Mouse (Mus musculus) heart, postnatal 0 days (tissue): ENCODE results near the gene Vps4a.

Source experiments
- CTCF ChIP-seq: IDR thresholded peaks from 2 replicates; pipeline ENCODE4 v1.5.1; 2016; ENCODE audit warnings: antibody characterized with exemption, control low read depth, low read depth
- EP300 ChIP-seq: IDR thresholded peaks from 2 replicates; pipeline ENCODE4 v1.6.1; 2016; ENCODE audit warnings: antibody characterized with exemption, low read depth

DNA sequence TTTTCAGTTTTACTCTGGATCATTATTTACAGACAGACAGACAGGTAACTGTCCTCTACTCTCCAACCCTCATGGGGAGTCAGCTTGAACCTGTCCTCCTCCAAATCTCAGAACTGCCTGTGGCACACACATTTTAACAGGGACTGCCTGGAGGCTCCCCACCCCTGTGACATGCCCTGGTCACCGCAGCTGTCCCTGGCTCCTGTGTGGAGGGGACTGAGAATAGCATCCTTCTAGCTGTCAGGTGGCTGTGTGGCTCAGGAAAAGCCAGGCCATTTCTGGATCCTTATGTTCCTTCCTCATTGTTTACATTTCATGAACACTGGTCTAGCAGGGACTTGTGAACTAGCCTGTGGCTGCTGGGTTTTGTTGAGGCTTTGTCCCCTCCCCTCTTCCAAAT, 43.1 kb downstream of the Vps4a start:
- TF ChIP-seq CTCF (no peak), EP300 (no peak)
